Mouse (Mus musculus): ENCODE results near the gene Actl6a. TPM values are rescaled to one million over a fixed set of nuclear protein-coding genes. Genes with fewer than 3 reads are reported as not detected.
A peak's percentile ranks its signal among the peaks of the same experiment; 100 is the strongest.
"Not testable (repeated sequence)": the region's sequence is repeated elsewhere in the genome, so short reads cannot be mapped to it uniquely, and the experiment has no call there.

Gene Actl6a
- polyA plus RNA-seq, 1 experiment from 2014 or later = 262 TPM

DNA sequence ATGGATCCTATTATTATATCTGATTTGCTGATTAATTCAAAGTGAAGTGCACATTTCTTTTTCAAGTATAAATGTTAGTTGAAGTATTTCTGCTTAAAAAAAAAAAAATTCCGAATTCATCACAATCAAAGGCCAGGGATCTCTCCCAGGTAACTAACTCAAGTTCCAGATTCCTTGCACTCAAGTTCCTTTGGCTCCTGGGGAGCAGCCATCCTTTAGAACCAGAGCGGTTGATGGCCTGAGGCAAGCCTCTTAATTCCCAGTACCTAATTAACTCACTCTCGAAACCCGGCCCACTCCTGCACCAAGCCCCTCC lies 1.9 kb downstream of the Actl6a start:
- Histone ChIP-seq H3K36me3 (ENCODE audit: control insufficient read depth, insufficient read depth, low read length) (peaks cover 8% of the 10 kb centered on the region; the same call in 1 of the 2 replicates), H3K4me3 (ENCODE audit: low read depth, low read length) (peak overlapping the region; percentile 98), H3K27ac (ENCODE audit: low read depth, low read length) (no peak overlapping the region; the same call in 1 of the 2 replicates), H3K27me3 (ENCODE audit: control insufficient read depth, insufficient read depth, low read length) (no peaks in the 10 kb centered on the region), H3K9ac (ENCODE audit: low read length) (no peak overlapping the region), H3K9me3 (ENCODE audit: control insufficient read depth, low read length) (no peaks in the 10 kb centered on the region), H3K4me1 (ENCODE audit: control insufficient read depth, insufficient read depth, low read length) (peaks cover 9% of the 10 kb centered on the region), H3K4me2 (peak overlapping the region; percentile 37; the same call in 1 of the 2 replicates)
- 5% methylated on average over 4 of the region's 4 CpGs for WGBS
- DNase-seq (ENCODE audit: low spot score, missing footprints) (no peak), ATAC-seq (ENCODE audit: low FRiP score) (no peak)

DNA sequence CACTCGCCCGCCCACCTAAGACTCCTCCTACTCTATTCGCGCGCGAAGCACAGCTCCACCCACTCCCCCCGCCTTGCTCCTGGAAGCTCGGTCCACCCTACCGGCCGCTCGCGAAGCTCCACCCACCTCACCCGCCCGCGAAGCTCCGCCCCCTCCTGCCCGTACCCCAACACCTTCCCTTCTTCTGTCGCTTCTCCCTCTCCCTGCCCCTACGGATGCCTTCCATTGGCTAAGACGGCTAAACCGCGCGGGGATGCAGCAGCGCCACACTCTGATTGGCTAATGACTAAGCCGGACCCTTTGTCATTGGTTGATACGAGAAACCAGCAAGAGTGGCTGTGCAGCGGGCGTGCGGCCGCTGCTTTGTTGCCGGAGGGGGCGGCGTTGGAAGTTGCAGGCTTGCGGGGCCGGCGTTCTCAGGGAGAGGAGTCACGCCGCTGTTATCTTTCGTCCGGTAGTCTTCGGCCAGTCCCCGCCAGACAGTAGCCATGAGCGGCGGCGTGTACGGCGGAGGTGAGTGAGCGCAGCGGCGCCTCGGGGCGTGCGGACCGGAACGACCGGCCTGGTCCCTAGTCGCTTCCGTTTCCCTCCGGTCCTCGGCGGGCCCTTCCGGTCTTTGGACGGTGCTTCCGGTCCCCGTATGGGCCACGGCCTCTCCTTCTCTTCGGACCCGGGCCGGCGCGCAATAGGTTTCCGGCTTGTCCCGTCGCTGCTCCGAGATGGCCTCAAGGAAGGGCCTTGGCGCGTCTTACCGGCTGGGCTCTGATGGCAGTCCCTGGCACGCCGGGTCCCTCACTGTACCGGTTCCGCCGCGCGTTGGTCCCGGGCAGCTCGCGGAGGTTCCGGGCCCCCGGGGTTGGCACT lies 2.5 kb downstream of the Actl6a start:
- Histone ChIP-seq H3K9ac (ENCODE audit: low read length) (peak overlapping the region; percentile 97), H3K4me1 (ENCODE audit: control insufficient read depth, insufficient read depth, low read length) (peaks cover 9% of the 10 kb centered on the region), H3K27me3 (ENCODE audit: control insufficient read depth, insufficient read depth, low read length) (no peaks in the 10 kb centered on the region), H3K27ac (ENCODE audit: low read depth, low read length) (peak overlapping the region; percentile 87), H3K9me3 (ENCODE audit: control insufficient read depth, low read length) (no peaks in the 10 kb centered on the region), H3K36me3 (ENCODE audit: control insufficient read depth, insufficient read depth, low read length) (peaks cover 12% of the 10 kb centered on the region; the same call in 1 of the 2 replicates), H3K4me2 (peak overlapping the region; percentile 87), H3K4me3 (ENCODE audit: low read depth, low read length) (peak overlapping the region; percentile 98)
- ATAC-seq (ENCODE audit: low FRiP score) = peak; percentile 100
- WGBS = under 1% methylated on average over 90 of the region's 90 CpGs
- peak; percentile 100 for DNase-seq (ENCODE audit: low spot score, missing footprints)

DNA sequence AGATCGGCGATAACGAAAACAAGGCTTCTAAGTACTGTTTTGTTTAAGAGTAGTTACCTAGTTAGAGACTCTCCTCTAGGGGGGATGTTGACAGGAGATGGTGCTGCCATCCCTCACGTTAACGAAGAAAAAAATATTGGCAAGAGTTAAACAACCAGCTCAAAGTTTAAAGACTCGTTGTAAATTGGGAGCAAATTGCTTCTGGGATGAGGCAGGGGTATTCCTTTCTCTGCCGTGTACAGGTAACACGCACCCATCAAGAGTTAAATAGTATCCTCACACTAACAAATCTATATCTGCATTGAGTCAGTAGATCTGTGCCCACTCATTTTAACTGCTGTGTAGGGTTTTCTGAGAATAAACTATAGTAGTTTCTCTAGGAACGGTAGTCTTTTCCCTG lies 3.3 kb downstream of the Actl6a start:
- 11% methylated on average over 9 of the region's 9 CpGs for WGBS
- ATAC-seq (ENCODE audit: low FRiP score) (no peak), DNase-seq (ENCODE audit: low spot score, missing footprints) (peak; percentile 82)
- H3K27me3 ChIP-seq (ENCODE audit: control insufficient read depth, insufficient read depth, low read length) = no peaks in the 10 kb centered on the region
- peaks cover 9% of the 10 kb centered on the region for H3K4me1 ChIP-seq (ENCODE audit: control insufficient read depth, insufficient read depth, low read length)
- peaks cover 16% of the 10 kb centered on the region; the same call in 1 of the 2 replicates for H3K36me3 ChIP-seq (ENCODE audit: control insufficient read depth, insufficient read depth, low read length)
- H3K9ac ChIP-seq (ENCODE audit: low read length) = peak overlapping the region; percentile 97
- no peak overlapping the region for H3K27ac ChIP-seq (ENCODE audit: low read depth, low read length)
- peak overlapping the region; percentile 98 for H3K4me3 ChIP-seq (ENCODE audit: low read depth, low read length)
- no peaks in the 10 kb centered on the region for H3K9me3 ChIP-seq (ENCODE audit: control insufficient read depth, low read length)
- peak overlapping the region; percentile 87 for H3K4me2 ChIP-seq

DNA sequence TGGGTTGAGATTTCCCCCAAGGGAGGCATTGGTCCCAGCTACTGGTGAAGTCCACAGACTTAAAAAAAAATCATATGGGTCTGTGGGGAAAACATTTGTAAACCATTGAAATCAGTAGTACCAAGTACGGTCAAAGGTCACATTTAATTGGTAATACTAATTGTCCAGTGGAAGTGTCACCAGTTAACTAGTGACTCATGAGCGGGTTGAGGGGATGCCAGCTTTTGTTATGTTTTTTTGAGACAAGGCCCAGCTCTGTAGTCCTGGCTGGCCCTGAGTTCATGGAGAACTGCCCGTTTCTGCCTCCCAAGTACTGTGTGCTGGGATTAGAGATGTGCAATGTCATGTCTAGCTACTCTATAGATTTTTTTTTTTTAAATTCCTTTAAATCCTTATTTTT lies 7.6 kb downstream of the Actl6a start:
- H3K4me2 ChIP-seq = no peak overlapping the region
- H3K36me3 ChIP-seq (ENCODE audit: control insufficient read depth, insufficient read depth, low read length) = peaks cover 34% of the 10 kb centered on the region
- ATAC-seq (ENCODE audit: low FRiP score) = no peak

DNA sequence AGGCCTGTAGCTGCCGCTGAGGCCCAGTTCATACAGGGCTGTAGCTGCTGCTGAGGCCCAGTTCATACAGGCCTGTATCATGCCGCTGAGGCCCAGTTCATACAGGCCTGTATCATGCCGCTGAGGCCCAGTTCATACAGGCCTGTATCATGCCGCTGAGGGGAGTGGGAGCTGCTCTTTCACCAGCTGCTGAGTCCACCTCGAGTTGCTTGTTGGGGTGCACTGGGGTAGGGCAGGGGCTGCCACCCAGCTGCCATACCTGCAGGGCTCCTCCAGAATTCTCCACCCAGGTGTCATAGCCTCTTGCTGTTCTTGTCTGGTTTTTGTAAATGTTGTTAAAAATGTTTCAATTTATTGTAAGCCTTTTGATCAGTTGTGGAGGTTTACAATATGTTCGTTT lies 11.3 kb downstream of the Actl6a start:
- peak; percentile 69 for DNase-seq (ENCODE audit: low spot score, missing footprints)
- WGBS = 96% methylated on average over 6 of the region's 6 CpGs
- not testable (repeated sequence) for H3K27me3 ChIP-seq (ENCODE audit: control insufficient read depth, insufficient read depth, low read length); H3K4me2 ChIP-seq; H3K4me1 ChIP-seq (ENCODE audit: control insufficient read depth, insufficient read depth, low read length); H3K27ac ChIP-seq (ENCODE audit: low read depth, low read length); ATAC-seq (ENCODE audit: low FRiP score); H3K4me3 ChIP-seq (ENCODE audit: low read depth, low read length); H3K9me3 ChIP-seq (ENCODE audit: control insufficient read depth, low read length); H3K9ac ChIP-seq (ENCODE audit: low read length)
- H3K36me3 ChIP-seq (ENCODE audit: control insufficient read depth, insufficient read depth, low read length) = peaks cover 47% of the 10 kb centered on the region

More for the DNA sequence above, 7.6 kb downstream of the Actl6a start:
- Histone ChIP-seq H3K4me3 (ENCODE audit: low read depth, low read length) (no peak overlapping the region), H3K4me1 (ENCODE audit: control insufficient read depth, insufficient read depth, low read length) (peaks cover 9% of the 10 kb centered on the region), H3K27ac (ENCODE audit: low read depth, low read length) (no peak overlapping the region), H3K9ac (ENCODE audit: low read length) (no peak overlapping the region), H3K9me3 (ENCODE audit: control insufficient read depth, low read length) (no peaks in the 10 kb centered on the region), H3K27me3 (ENCODE audit: control insufficient read depth, insufficient read depth, low read length) (no peaks in the 10 kb centered on the region)
- WGBS = 94% methylated on average over 3 of the region's 3 CpGs
- DNase-seq (ENCODE audit: low spot score, missing footprints) = no peak

DNA sequence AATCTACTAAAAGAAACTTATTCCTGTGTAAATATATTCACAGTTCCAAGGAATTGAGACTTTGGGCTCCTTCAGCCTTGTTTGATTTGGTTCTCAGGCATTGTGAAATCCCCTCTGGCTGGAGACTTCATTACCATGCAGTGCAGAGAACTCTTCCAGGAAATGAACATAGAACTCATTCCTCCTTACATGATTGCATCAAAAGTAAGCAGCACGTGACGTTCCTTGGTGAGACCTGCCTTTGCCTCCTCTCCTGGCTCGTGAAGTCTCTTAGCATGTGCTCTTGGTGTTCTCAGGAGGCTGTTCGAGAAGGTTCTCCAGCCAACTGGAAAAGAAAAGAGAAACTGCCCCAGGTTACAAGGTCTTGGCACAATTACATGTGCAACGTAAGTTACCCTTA lies 12.2 kb downstream of the Actl6a start:
- H3K9me3 ChIP-seq (ENCODE audit: control insufficient read depth, low read length) = no peaks in the 10 kb centered on the region
- H3K9ac ChIP-seq (ENCODE audit: low read length) = no peak overlapping the region
- H3K27me3 ChIP-seq (ENCODE audit: control insufficient read depth, insufficient read depth, low read length) = no peaks in the 10 kb centered on the region
- no peaks in the 10 kb centered on the region for H3K4me1 ChIP-seq (ENCODE audit: control insufficient read depth, insufficient read depth, low read length)
- peak; percentile 65 for DNase-seq (ENCODE audit: low spot score, missing footprints)
- no peak overlapping the region for H3K4me2 ChIP-seq
- H3K4me3 ChIP-seq (ENCODE audit: low read depth, low read length) = no peak overlapping the region
- H3K27ac ChIP-seq (ENCODE audit: low read depth, low read length) = no peak overlapping the region
- ATAC-seq (ENCODE audit: low FRiP score) = no peak
- 94% methylated on average over 5 of the region's 5 CpGs for WGBS
- H3K36me3 ChIP-seq (ENCODE audit: control insufficient read depth, insufficient read depth, low read length) = peaks cover 46% of the 10 kb centered on the region

DNA sequence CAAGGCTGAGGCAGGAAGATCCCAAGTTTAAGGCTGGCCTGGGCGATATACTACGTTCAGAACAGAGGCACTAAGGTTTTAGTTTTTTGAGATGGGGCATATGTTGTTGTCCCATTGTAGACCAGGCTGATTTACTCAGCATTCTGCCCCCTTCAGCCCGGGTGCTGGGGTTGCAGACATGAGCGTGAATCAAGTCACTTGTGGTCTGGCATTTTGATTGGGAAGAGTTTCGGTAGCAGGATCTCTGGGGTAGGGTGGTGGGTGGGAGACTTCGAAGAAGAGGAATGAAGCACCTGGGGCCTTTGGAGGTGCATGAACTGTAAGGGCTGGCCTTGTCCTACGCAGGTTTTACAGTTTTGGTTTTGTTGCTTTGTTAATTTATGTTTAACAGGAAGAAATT lies 18.1 kb downstream of the Actl6a start:
- ATAC-seq (ENCODE audit: low FRiP score) = no peak
- peak; percentile 78 for DNase-seq (ENCODE audit: low spot score, missing footprints)
- Histone ChIP-seq H3K9ac (ENCODE audit: low read length) (no peak overlapping the region), H3K9me3 (ENCODE audit: control insufficient read depth, low read length) (no peaks in the 10 kb centered on the region), H3K27ac (ENCODE audit: low read depth, low read length) (no peak overlapping the region), H3K27me3 (ENCODE audit: control insufficient read depth, insufficient read depth, low read length) (no peaks in the 10 kb centered on the region), H3K4me3 (ENCODE audit: low read depth, low read length) (no peak overlapping the region), H3K4me1 (ENCODE audit: control insufficient read depth, insufficient read depth, low read length) (no peaks in the 10 kb centered on the region), H3K4me2 (no peak overlapping the region), H3K36me3 (ENCODE audit: control insufficient read depth, insufficient read depth, low read length) (peaks cover 51% of the 10 kb centered on the region)
- WGBS = 96% methylated on average over 7 of the region's 7 CpGs

DNA sequence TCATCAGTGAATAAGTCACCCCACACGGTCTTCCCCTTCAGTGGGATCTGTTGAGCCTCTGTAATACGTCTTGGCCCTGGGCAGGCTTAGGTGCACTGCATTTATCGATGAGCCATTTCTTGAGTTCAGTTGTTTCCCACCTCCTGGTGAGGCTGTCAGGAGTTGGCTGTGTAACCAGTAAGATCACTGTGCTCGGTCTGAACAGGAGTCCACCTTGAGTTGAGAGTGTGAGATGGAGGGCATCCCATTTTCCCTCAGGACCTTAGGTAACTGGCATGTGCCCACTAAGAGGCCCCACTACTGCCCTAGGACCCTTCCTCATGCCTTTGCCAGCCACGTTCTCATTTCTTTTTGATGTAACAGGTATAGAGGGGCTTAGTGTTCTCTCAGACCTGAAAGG lies 19.9 kb downstream of the Actl6a start:
- Histone ChIP-seq H3K4me3 (ENCODE audit: low read depth, low read length) (no peak overlapping the region), H3K9me3 (ENCODE audit: control insufficient read depth, low read length) (no peaks in the 10 kb centered on the region), H3K4me2 (no peak overlapping the region), H3K4me1 (ENCODE audit: control insufficient read depth, insufficient read depth, low read length) (no peaks in the 10 kb centered on the region), H3K9ac (ENCODE audit: low read length) (no peak overlapping the region), H3K36me3 (ENCODE audit: control insufficient read depth, insufficient read depth, low read length) (peaks cover 50% of the 10 kb centered on the region), H3K27me3 (ENCODE audit: control insufficient read depth, insufficient read depth, low read length) (no peaks in the 10 kb centered on the region), H3K27ac (ENCODE audit: low read depth, low read length) (no peak overlapping the region)
- peak; percentile 80 for DNase-seq (ENCODE audit: low spot score, missing footprints)
- WGBS = 92% methylated on average over 5 of the region's 5 CpGs
- no peak for ATAC-seq (ENCODE audit: low FRiP score)

DNA sequence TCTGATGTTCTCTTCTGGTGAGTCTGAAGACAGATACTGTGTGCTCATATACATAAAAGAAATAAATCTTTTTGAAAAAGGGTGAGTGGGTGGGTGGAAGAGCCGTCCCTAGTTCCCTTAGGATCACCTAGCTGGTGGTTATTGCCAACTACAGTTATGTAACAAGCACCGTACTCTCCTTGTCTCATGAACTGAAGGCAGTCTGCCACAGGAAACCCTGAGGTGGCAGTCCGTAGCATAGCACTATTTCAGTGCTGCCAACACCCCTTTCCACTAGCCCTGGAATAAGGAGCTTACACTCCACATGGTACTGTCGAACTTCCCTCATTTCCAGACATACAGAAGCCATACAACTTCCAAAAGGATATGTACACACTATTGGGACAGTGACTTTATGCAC lies 21.8 kb downstream of the Actl6a start:
- peaks cover 45% of the 10 kb centered on the region for H3K36me3 ChIP-seq (ENCODE audit: control insufficient read depth, insufficient read depth, low read length)
- no peak overlapping the region for H3K9ac ChIP-seq (ENCODE audit: low read length)
- 87% methylated on average over 4 of the region's 4 CpGs for WGBS
- H3K4me2 ChIP-seq = no peak overlapping the region
- DNase-seq (ENCODE audit: low spot score, missing footprints) (peak; percentile 77), ATAC-seq (ENCODE audit: low FRiP score) (no peak)
- H3K27ac ChIP-seq (ENCODE audit: low read depth, low read length) = no peak overlapping the region
- H3K4me3 ChIP-seq (ENCODE audit: low read depth, low read length) = no peak overlapping the region
- H3K4me1 ChIP-seq (ENCODE audit: control insufficient read depth, insufficient read depth, low read length) = no peaks in the 10 kb centered on the region
- no peaks in the 10 kb centered on the region for H3K27me3 ChIP-seq (ENCODE audit: control insufficient read depth, insufficient read depth, low read length)
- no peaks in the 10 kb centered on the region for H3K9me3 ChIP-seq (ENCODE audit: control insufficient read depth, low read length)

Data from midbrain, embryonic 11.5 days (tissue).